Mouse (Mus musculus) testis, adult 2 months (tissue): ENCODE measurements around the gene Igfals. TPM values are rescaled to one million over a fixed set of nuclear protein-coding genes. Genes with fewer than 3 reads are reported as not detected.
A peak's percentile ranks its signal among the peaks of the same experiment; 100 is the strongest.

Source experiments
- H3K27ac ChIP-seq: fragments of 200-500 bp; 2 replicates; pipeline ENCODE4 v1.5.1; 2012; ENCODE audit warnings: low read depth, low read length; ENCODE audit not compliant: control insufficient read depth, insufficient read depth
- H3K27me3 ChIP-seq: fragments of 200-500 bp; 2 replicates; pipeline ENCODE4 v1.6.1; 2012; ENCODE audit warnings: mild to moderate bottlenecking, low read length, moderate library complexity; ENCODE audit not compliant: control insufficient read depth, insufficient read depth
- H3K36me3 ChIP-seq: fragments of 200-500 bp; 2 replicates; pipeline ENCODE4 v1.6.1; 2012; ENCODE audit warnings: mild to moderate bottlenecking, low read length; ENCODE audit not compliant: control insufficient read depth, insufficient read depth
- H3K4me1 ChIP-seq: fragments of 200-500 bp; 2 replicates; pipeline ENCODE4 v1.6.1; 2012; ENCODE audit warnings: low read length; ENCODE audit not compliant: control insufficient read depth, insufficient read depth
- H3K4me3 ChIP-seq: fragments of 200-500 bp; 2 replicates; pipeline ENCODE4 v1.5.1; 2012; ENCODE audit warnings: low read depth, mild to moderate bottlenecking, low read length, moderate library complexity, mixed read lengths; ENCODE audit not compliant: control insufficient read depth
- CTCF ChIP-seq: fragments of 200-500 bp; IDR thresholded peaks from 2 replicates; pipeline ENCODE4 v1.5.1; 2012; ENCODE audit warnings: low read depth, mild to moderate bottlenecking, inconsistent platforms, low read length, moderate library complexity; ENCODE audit not compliant: control insufficient read depth, insufficient read depth, insufficient replicate concordance
- POLR2A ChIP-seq: fragments of 200-500 bp; IDR thresholded peaks from 2 replicates; pipeline ENCODE4 v1.6.1; 2012; ENCODE audit warnings: low read depth, mild to moderate bottlenecking, inconsistent platforms, low read length, moderate library complexity; ENCODE audit not compliant: control insufficient read depth
- polyA plus RNA-seq: library from polyadenylated mRNA; depleted of rRNA; stranded (reverse); fragments of >200 nt; gene quantifications from 2 replicates; pipeline ENCODE4 v1.2.3, GENCODE M21; 2012

Igfals gene
- polyA plus RNA-seq, 1 experiment = 4.2 TPM

GRCm38 (mm10) chr17:24850773-24851127 lies 15.0 kb upstream of the Igfals start:
- H3K27me3 ChIP-seq = no peaks in the 10 kb centered on the region
- peak overlapping the region; percentile 81 for H3K4me3 ChIP-seq
- H3K27ac ChIP-seq = peak overlapping the region; percentile 79
- H3K4me1 ChIP-seq = no peaks in the 10 kb centered on the region; the same call in 1 of the 2 replicates
- no peak for TF ChIP-seq POLR2A
- no peak for TF ChIP-seq CTCF
- 0 out of 2 replicates have a peak, but pooled peaks cover 2% of the 10 kb centered on the region for H3K36me3 ChIP-seq

- Histone ChIP-seq H3K4me3 (peak overlapping the region; percentile 81; the same call in 1 of the 2 replicates), H3K27me3 (no peaks in the 10 kb centered on the region), H3K4me1 (no peaks in the 10 kb centered on the region; the same call in 1 of the 2 replicates), H3K27ac (no peak overlapping the region), H3K36me3 (0 out of 2 replicates have a peak, but pooled peaks cover 3% of the 10 kb centered on the region)
- no peak for TF ChIP-seq POLR2A
- no peak for TF ChIP-seq CTCF
Observed at GRCm38 (mm10) chr17:24851381-24852125, 14.2 kb upstream of the Igfals start.

DNA sequence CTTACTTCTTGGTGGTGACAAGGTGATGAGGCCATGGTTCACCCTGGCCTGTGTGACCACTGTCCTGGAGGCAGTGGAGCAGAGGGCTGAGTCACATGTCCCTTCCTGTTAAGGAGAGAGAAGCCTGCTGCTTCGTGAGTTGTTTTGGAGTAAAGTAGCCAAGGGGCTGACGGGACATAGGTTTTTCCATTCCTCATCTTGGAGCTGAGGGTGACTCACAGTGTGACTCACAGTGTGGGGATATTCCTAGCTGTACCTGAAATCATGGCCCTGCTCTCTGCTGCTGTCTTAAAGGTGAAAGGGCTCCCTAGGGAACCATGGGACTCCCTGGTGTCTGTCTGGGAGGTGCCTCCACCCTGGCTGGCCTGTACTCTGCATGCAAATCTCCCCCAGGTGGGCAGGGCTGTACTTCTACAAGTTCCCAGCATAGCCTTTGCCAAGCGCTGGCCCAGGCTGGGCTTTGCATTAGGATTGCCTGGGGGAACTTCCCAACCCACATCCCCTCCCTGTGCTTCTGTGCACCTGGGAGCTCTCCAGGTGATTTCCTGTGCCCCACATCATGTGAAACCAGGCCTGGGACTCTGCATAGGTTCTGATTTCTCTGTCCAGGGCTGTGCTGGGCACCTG lies 9.8 kb upstream of the Igfals start:
- Histone ChIP-seq H3K4me3 (no peak overlapping the region), H3K4me1 (no peaks in the 10 kb centered on the region; the same call in 1 of the 2 replicates), H3K36me3 (peaks cover 3% of the 10 kb centered on the region; the same call in 1 of the 2 replicates), H3K27me3 (no peaks in the 10 kb centered on the region), H3K27ac (no peak overlapping the region)
- TF ChIP-seq CTCF (no peak), POLR2A (no peak)

DNA sequence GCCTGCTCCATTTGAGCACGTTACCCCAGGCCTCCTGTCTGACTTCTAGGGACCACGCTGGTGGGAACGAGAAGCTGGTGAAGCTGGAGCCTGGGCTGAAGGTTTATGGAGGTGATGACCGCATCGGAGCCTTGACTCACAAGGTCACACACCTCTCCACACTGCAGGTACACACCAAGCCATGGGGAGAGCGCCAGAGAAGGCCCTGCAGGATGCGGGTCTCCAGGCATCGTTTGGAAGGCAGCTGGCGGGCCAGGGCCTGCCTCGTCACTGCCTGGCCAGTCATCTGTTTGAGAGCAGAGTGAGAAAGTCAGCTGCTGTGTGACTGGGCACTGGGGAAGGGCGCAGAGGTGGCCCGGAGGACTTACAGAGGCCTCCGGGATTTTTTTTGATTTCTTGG lies 9.2 kb upstream of the Igfals start:
- Histone ChIP-seq H3K4me1 (no peaks in the 10 kb centered on the region; the same call in 1 of the 2 replicates), H3K36me3 (peaks cover 3% of the 10 kb centered on the region; the same call in 1 of the 2 replicates), H3K27me3 (no peaks in the 10 kb centered on the region), H3K27ac (no peak overlapping the region), H3K4me3 (no peak overlapping the region)
- TF ChIP-seq CTCF (no peak), POLR2A (no peak)

DNA sequence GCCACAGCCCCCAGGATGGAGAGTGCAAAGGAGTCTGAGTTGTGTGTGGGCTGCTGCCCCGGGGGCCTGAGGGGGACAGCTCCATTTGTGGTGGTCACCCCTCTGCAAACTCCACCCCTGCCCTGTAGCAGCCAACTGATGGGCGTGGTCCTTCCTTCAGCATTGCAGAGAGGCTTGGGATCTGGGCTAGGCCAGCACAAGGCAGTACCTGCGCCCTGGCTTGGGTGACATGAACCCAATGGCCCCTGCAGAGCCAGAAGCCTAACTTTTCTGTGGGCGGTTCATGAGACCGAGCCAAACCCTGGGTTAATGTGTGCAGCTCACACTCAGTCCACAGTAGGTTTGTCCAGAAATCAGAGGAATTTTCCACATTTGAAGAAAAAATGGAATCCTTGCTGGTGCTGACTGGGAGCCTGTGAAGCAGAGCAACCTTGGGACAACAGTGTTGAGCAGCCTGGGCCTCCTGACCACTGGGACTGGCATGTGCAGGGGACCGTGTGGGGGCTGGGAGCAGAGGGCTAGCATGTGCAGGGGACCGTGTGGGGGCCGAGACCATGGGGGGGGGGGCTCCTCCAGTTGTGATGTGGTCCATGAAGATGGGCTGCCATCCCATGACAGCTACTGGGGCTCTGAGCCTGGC lies 7.8 kb upstream of the Igfals start:
- Histone ChIP-seq H3K4me3 (no peak overlapping the region), H3K4me1 (no peaks in the 10 kb centered on the region), H3K27me3 (no peaks in the 10 kb centered on the region), H3K27ac (no peak overlapping the region), H3K36me3 (peaks cover 3% of the 10 kb centered on the region; the same call in 1 of the 2 replicates)
- no peak for TF ChIP-seq POLR2A
- no peak for TF ChIP-seq CTCF

DNA sequence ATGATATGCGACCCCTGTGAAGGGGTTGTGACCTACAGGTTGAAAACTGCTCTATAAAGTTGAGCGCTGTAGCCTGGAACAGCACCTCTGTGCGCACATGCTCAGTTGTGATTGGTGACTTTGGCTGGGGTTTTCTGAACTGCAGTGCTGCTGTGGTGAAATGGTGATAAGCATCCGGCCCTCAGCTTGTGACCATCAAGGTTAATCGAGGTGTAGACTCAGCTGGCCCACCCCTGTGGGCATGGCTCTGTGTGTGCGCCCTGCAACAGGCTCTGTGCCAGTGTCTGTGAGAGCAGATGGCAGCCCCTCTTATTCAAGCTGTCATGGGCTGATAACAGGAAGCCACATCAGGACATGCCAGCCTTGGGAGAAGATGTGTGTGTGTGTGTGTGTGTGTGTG lies 6.8 kb upstream of the Igfals start:
- no peak overlapping the region for H3K27ac ChIP-seq
- H3K4me1 ChIP-seq = no peaks in the 10 kb centered on the region
- TF ChIP-seq POLR2A (no peak), CTCF (no peak)
- H3K4me3 ChIP-seq = no peak overlapping the region
- peaks cover 1% of the 10 kb centered on the region; the same call in 1 of the 2 replicates for H3K36me3 ChIP-seq
- no peaks in the 10 kb centered on the region for H3K27me3 ChIP-seq

DNA sequence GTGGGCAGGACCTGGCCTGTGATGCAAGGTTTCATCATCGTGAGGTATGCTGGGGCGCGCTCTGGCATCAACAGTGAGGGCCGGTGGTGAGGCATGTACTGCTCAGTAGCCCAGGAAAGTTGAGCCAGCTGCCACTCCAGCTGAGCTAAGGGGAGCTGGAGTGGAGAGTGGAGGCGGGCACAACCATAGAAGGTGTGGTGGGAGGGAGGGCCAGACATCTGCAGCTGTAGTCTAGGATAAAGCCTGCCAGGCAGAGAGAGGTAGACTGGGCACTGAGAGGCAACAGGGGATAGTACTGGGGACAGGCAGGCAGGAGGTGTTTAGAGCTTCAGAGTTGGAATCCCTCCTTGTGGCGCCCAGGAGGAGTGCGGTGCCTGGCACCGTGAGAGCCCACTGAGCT lies 5.7 kb upstream of the Igfals start:
- H3K27ac ChIP-seq = no peak overlapping the region
- H3K4me1 ChIP-seq = no peaks in the 10 kb centered on the region
- H3K4me3 ChIP-seq = no peak overlapping the region
- TF ChIP-seq CTCF (no peak), POLR2A (0 out of 2 replicates have a peak, but pooled peaks have one; percentile 8)
- H3K36me3 ChIP-seq = peaks cover 1% of the 10 kb centered on the region; the same call in 1 of the 2 replicates
- H3K27me3 ChIP-seq = no peaks in the 10 kb centered on the region
